9 mouse cellular contexts compared by ENCODE assay signal in genomic region chrX:163761435-163761828, GRCm38 (mm10). TPM values are rescaled to one million over a fixed set of nuclear protein-coding genes. Genes with fewer than 3 reads are reported as not detected.
A peak's percentile ranks its signal among the peaks of the same experiment; 100 is the strongest.
DNase-seq lines count a peak whose midpoint lies in the region; ATAC-seq and TF ChIP-seq lines count a peak whose summit lies in the region.
"Had no signal": no experiment of that assay in that cellular context is flagged by ENCODE, and none has a peak within 500 bp of the region (broad histone marks: within the 10 kb centered on the region; RNA-seq: fewer than 3 reads in every experiment).

No protein-coding gene starts in this region.

- ATAC-seq in lung, embryonic 15.5 days (ENCODE audit: borderline replicate concordance, extremely low read depth, low FRiP score, low TSS enrichment), result no peak
- peak; percentile 56; the same call in 1 of the 2 replicates for ATAC-seq in forebrain, embryonic 14.5 days
- no peak for ATAC-seq in limb, embryonic 14.5 days (ENCODE audit: low FRiP score, low read depth)
- ATAC-seq in stomach, embryonic 14.5 days (ENCODE audit: insufficient number of reproducible peaks, insufficient read depth, low FRiP score, low read depth), result no peak

- peak overlapping the region; percentile 28 for H3K4me3 ChIP-seq in lung, embryonic 15.5 days
- peak overlapping the region; percentile 36 for H3K4me3 ChIP-seq in forebrain, embryonic 14.5 days (ENCODE audit: low read depth, low read length)
- H3K4me3 ChIP-seq in limb, embryonic 14.5 days (replicated peaks; ENCODE audit: low read length), result peak overlapping the region; percentile 29
- peak overlapping the region; percentile 25; the same call in 1 of the 2 replicates for H3K4me3 ChIP-seq in stomach, embryonic 14.5 days (ENCODE audit: low read depth, low read length)

- no peaks in the 10 kb centered on the region for H3K36me3 ChIP-seq in lung, embryonic 15.5 days
- H3K36me3 ChIP-seq in forebrain, embryonic 14.5 days (ENCODE audit: control insufficient read depth, insufficient read depth, low read length), result no peaks in the 10 kb centered on the region
- H3K36me3 ChIP-seq in limb, embryonic 14.5 days (ENCODE audit: control insufficient read depth, insufficient read depth, low read length), result no peaks in the 10 kb centered on the region
- no peaks in the 10 kb centered on the region for H3K36me3 ChIP-seq in stomach, embryonic 14.5 days (ENCODE audit: control insufficient read depth, insufficient read depth, low read length)

- H3K9me3 ChIP-seq in lung, embryonic 15.5 days, result no peaks in the 10 kb centered on the region
- no peaks in the 10 kb centered on the region for H3K9me3 ChIP-seq in forebrain, embryonic 14.5 days (replicated peaks; ENCODE audit: control insufficient read depth, low read length)
- no peaks in the 10 kb centered on the region for H3K9me3 ChIP-seq in limb, embryonic 14.5 days (ENCODE audit: control insufficient read depth, low read length)
- no peaks in the 10 kb centered on the region for H3K9me3 ChIP-seq in stomach, embryonic 14.5 days (ENCODE audit: control insufficient read depth, low read depth, low read length)

- H3K27me3 ChIP-seq in lung, embryonic 15.5 days, result peaks cover 26% of the 10 kb centered on the region; the same call in 1 of the 2 replicates
- 0 out of 2 replicates have a peak, but pooled peaks cover 8% of the 10 kb centered on the region for H3K27me3 ChIP-seq in forebrain, embryonic 14.5 days (replicated peaks; ENCODE audit: control insufficient read depth, insufficient read depth, low read length)
- no peaks in the 10 kb centered on the region for H3K27me3 ChIP-seq in limb, embryonic 14.5 days (ENCODE audit: control insufficient read depth, insufficient read depth, low read length)
- H3K27me3 ChIP-seq in stomach, embryonic 14.5 days (ENCODE audit: control insufficient read depth, insufficient read depth, low read length), result no peaks in the 10 kb centered on the region

- H3K4me2 ChIP-seq in lung, embryonic 15.5 days, result peak overlapping the region; percentile 62
- H3K4me2 ChIP-seq in forebrain, embryonic 14.5 days (ENCODE audit: low read length), result peak overlapping the region; percentile 61
- peak overlapping the region; percentile 61 for H3K4me2 ChIP-seq in limb, embryonic 14.5 days (replicated peaks; ENCODE audit: low read depth, low read length, severe bottlenecking)
- H3K4me2 ChIP-seq in stomach, embryonic 14.5 days (replicated peaks; ENCODE audit: low read depth, low read length), result peak overlapping the region; percentile 53

- no peak for DNase-seq in lung, postnatal 4 days
- no peak for DNase-seq in forebrain, embryonic 14.5 days (ENCODE audit: low spot score)
- no peak for DNase-seq in limb, embryonic 14.5 days (ENCODE audit: low spot score)
- no peak for DNase-seq in kidney, adult 18-20 months
- DNase-seq in cerebellum, adult 9-10 months, result no peak
- DNase-seq in left cerebral cortex, adult 9 months (ENCODE audit: low spot score in 2 of 2), result no peak
- DNase-seq: thymus, postnatal 36 days had no signal

- no peak overlapping the region for H3K9ac ChIP-seq in lung, embryonic 15.5 days
- peak overlapping the region; percentile 50; the same call in 1 of the 2 replicates for H3K9ac ChIP-seq in forebrain, embryonic 14.5 days (ENCODE audit: low read length)
- H3K9ac ChIP-seq in limb, embryonic 14.5 days (ENCODE audit: low read depth, low read length, severe bottlenecking), result no peak overlapping the region
- no peak overlapping the region for H3K9ac ChIP-seq in stomach, embryonic 14.5 days (replicated peaks; ENCODE audit: low read depth, low read length)

- WGBS in lung, embryonic 15.5 days, result 25% methylated on average over 10 of the region's 10 CpGs
- 34% methylated on average over 10 of the region's 10 CpGs for WGBS in forebrain, embryonic 14.5 days
- WGBS in limb, embryonic 14.5 days, result 42% methylated on average over 10 of the region's 10 CpGs
- 30% methylated on average over 10 of the region's 10 CpGs for WGBS in stomach, embryonic 14.5 days

- H3K27ac ChIP-seq in lung, embryonic 15.5 days, result no peak overlapping the region
- no peak overlapping the region for H3K27ac ChIP-seq in forebrain, embryonic 14.5 days (ENCODE audit: low read depth, low read length)
- no peak overlapping the region for H3K27ac ChIP-seq in limb, embryonic 14.5 days (replicated peaks; ENCODE audit: low read depth, low read length)
- no peak overlapping the region for H3K27ac ChIP-seq in stomach, embryonic 14.5 days (ENCODE audit: low read length)

- no peaks in the 10 kb centered on the region for H3K4me1 ChIP-seq in lung, embryonic 15.5 days
- no peaks in the 10 kb centered on the region for H3K4me1 ChIP-seq in forebrain, embryonic 14.5 days (ENCODE audit: control insufficient read depth, insufficient read depth, low read length)
- no peaks in the 10 kb centered on the region for H3K4me1 ChIP-seq in limb, embryonic 14.5 days (ENCODE audit: control insufficient read depth, insufficient read depth, low read length)
- H3K4me1 ChIP-seq in stomach, embryonic 14.5 days (ENCODE audit: control insufficient read depth, insufficient read depth, low read length), result no peaks in the 10 kb centered on the region

- no peak for TF ChIP-seq POLR2A in limb, embryonic 14.5 days (IDR thresholded peaks at IDR 0.05; ENCODE audit: borderline replicate concordance, extremely low read depth, insufficient read depth, insufficient read length)

RNA-seq across cellular contexts. Expression of gene Rnf138rt1, which starts 0.3 kb away (rescaled TPM):
- polyA plus RNA-seq in lung, embryonic 15.5 days (2015; fragmentation: Nextera tagmentation; extraction: Ambion mirVana), result not detected in 2 replicates
- polyA plus RNA-seq in forebrain, embryonic 14.5 days (2014; fragmentation: Nextera tagmentation; extraction: Ambion mirVana), result 2.7 and 3.2 TPM in 2 replicates
- 0.28 and 0.42 TPM in 2 replicates for polyA plus RNA-seq in limb, embryonic 14.5 days (2012; rRNA removed)
- not detected in 2 replicates for polyA plus RNA-seq in limb, embryonic 14.5 days (2014; fragmentation: Nextera tagmentation; extraction: Ambion mirVana)
- 0.28 and 0.42 TPM in 2 replicates for polyA plus RNA-seq in stomach, embryonic 14.5 days (2014; fragmentation: Nextera tagmentation; extraction: Ambion mirVana)
